Mouse (Mus musculus) limb, embryonic 12.5 days (tissue): ENCODE measurements around the gene Cdk20. TPM values are rescaled to one million over a fixed set of nuclear protein-coding genes. Genes with fewer than 3 reads are reported as not detected.
A peak's percentile ranks its signal among the peaks of the same experiment; 100 is the strongest.

Experiments
- ATAC-seq: fragments of 200-750 bp; cut with Nextera tagmentation; 2 replicates; pipeline ENCODE4 v1.8.0; 2017; ENCODE audit warnings: low read depth, moderate TSS enrichment; ENCODE audit not compliant: insufficient number of reproducible peaks, insufficient read depth, low FRiP score, low TSS enrichment
- H3K27ac ChIP-seq: fragments of 300-500 bp; sonication (generic); 2 replicates; pipeline ENCODE4 v1.5.1; 2016; ENCODE audit warnings: mild to moderate bottlenecking, moderate library complexity
- H3K27me3 ChIP-seq: fragments of 300-500 bp; sonication (generic); 2 replicates; pipeline ENCODE4 v1.6.1; 2016; ENCODE audit warnings: mild to moderate bottlenecking, moderate library complexity
- H3K36me3 ChIP-seq: fragments of 300-500 bp; sonication (generic); 2 replicates; pipeline ENCODE4 v1.6.1; 2016; ENCODE audit warnings: mild to moderate bottlenecking, moderate library complexity
- H3K4me1 ChIP-seq: fragments of 300-500 bp; sonication (generic); replicated peaks from 2 replicates; pipeline ENCODE4 v1.6.1; 2016
- H3K4me2 ChIP-seq: fragments of 300-500 bp; sonication (generic); 2 replicates; pipeline ENCODE4 v1.6.1; 2016; ENCODE audit warnings: mild to moderate bottlenecking, moderate library complexity
- H3K4me3 ChIP-seq: fragments of 300-500 bp; sonication (generic); replicated peaks from 2 replicates; pipeline ENCODE4 v1.5.1; 2016; ENCODE audit warnings: mild to moderate bottlenecking
- H3K9ac ChIP-seq: fragments of 300-500 bp; sonication (generic); replicated peaks from 2 replicates; pipeline ENCODE4 v1.6.1; 2016; ENCODE audit warnings: mild to moderate bottlenecking, moderate library complexity
- H3K9me3 ChIP-seq: fragments of 300-500 bp; sonication (generic); 2 replicates; pipeline ENCODE4 v1.6.1; 2016; ENCODE audit warnings: mild to moderate bottlenecking, moderate library complexity
- whole genome bisulfite sequencing: fragments of 180-500 bp; shearing (Covaris S2); methylation state at CpG from one replicate; pipeline ENCODE4 v1.1.7; 2016; 5-methylcytosine and 5-hydroxymethylcytosine counted together
- polyA plus RNA-seq: library from polyadenylated mRNA; unstranded; fragments of >200 nt; fragmentation: Nextera tagmentation; extraction: Ambion mirVana; gene quantifications from 2 replicates; pipeline ENCODE4 v1.2.1, GENCODE M21; 2016

Cdk20 gene
- polyA plus RNA-seq, 1 experiment from 2014 or later = 18.1 TPM

DNA sequence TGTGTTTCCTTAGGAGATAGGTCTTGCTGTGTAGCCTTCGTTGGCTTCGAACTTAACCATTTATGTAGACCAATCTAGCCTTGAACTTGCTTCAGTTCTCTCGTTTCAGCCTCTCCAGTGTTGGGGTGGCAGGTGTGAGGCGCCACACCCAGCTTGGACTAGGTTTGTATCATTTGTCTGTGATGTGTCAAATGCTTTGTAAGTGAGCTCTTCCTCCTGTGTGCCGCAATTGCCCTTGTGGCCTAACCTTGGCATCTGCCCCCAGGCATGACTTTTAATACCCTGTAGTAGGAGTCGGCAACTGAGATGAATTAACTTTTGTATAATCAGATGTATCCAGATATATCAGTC, 9.5 kb upstream of the Cdk20 start:
- no peaks in the 10 kb centered on the region for H3K36me3 ChIP-seq
- ATAC-seq = no peak
- no peak overlapping the region for H3K27ac ChIP-seq
- peaks cover 4% of the 10 kb centered on the region; the same call in 1 of the 2 replicates for H3K4me1 ChIP-seq
- H3K4me3 ChIP-seq = no peak overlapping the region
- no peaks in the 10 kb centered on the region for H3K27me3 ChIP-seq
- WGBS = 89% methylated on average over 6 of the region's 6 CpGs
- no peak overlapping the region for H3K4me2 ChIP-seq
- no peaks in the 10 kb centered on the region for H3K9me3 ChIP-seq
- H3K9ac ChIP-seq = no peak overlapping the region

DNA sequence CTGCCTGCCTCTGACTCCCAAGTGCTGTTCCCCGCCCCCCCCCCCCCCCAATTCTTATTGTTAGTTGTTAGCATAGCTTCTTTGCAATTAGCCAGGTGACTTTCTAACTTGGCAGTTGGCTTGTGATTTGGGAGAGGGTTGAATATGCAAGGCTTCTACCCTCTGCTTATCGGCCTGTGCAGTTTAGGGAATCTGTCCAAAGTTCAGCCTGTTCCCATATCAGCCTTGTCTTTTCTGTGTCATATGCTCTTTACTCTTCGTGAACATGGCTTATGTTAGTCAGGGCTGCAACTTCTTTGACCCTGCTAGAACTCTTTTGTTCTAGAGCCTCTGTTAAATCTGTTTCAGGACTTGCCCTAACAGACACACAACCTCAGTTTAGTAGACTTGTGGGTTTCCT, 7.8 kb upstream of the Cdk20 start:
- WGBS = 61% methylated on average over 3 of the region's 3 CpGs
- Histone ChIP-seq H3K27ac (no peak overlapping the region), H3K36me3 (no peaks in the 10 kb centered on the region), H3K4me1 (peaks cover 4% of the 10 kb centered on the region; the same call in 1 of the 2 replicates), H3K4me2 (no peak overlapping the region), H3K9ac (no peak overlapping the region), H3K4me3 (no peak overlapping the region), H3K9me3 (no peaks in the 10 kb centered on the region), H3K27me3 (no peaks in the 10 kb centered on the region)
- no peak for ATAC-seq

DNA sequence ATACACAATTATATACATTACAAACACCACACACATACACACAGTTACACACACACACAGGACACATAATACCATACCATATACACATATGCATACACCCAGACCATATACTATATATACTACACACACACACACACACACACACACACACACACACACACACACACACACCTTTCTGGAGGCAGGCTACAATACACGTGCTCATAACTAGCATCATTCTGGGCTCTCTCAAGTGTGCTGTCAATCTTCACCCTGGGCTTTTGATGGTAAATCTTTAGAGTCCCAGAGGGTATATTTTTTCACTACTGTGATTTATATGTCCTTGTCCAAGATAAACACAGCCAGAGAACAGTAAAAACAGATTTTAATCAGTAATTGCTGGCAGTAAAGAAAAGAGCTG, 6.8 kb upstream of the Cdk20 start:
- Histone ChIP-seq H3K4me1 (peaks cover 4% of the 10 kb centered on the region; the same call in 1 of the 2 replicates), H3K27me3 (no peaks in the 10 kb centered on the region), H3K4me2 (no peak overlapping the region), H3K9ac (no peak overlapping the region), H3K9me3 (no peaks in the 10 kb centered on the region), H3K36me3 (no peaks in the 10 kb centered on the region), H3K4me3 (no peak overlapping the region), H3K27ac (no peak overlapping the region)
- WGBS = 31% methylated on average over 1 of the region's 1 CpGs
- peak; percentile 43; the same call in 1 of the 2 replicates for ATAC-seq

DNA sequence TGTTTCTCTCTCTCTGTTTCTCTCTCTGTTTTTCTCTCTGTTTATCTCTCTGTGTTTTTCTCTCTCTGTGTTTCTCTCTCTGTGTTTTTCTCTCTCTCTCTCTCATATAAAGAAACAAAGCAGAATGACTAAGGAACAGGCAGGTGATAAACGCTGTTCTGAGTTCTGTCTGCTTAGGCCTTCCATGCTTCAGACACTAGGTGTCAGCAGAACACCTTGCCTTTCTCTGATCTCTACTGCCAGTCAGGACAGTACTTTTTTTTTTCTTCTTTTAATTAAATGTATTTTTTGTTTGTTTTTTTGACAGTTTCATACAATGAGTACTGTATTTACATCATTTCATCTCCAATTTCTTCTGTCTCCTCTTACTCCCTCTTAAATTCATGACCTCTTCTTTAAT, 2.8 kb upstream of the Cdk20 start:
- no peaks in the 10 kb centered on the region for H3K36me3 ChIP-seq
- H3K4me3 ChIP-seq = no peak overlapping the region
- no peak for ATAC-seq
- no peaks in the 10 kb centered on the region for H3K27me3 ChIP-seq
- WGBS = 16% methylated on average over 1 of the region's 1 CpGs
- no peaks in the 10 kb centered on the region for H3K9me3 ChIP-seq
- no peak overlapping the region for H3K27ac ChIP-seq
- H3K4me1 ChIP-seq = peaks cover 16% of the 10 kb centered on the region; the same call in 1 of the 2 replicates
- H3K9ac ChIP-seq = no peak overlapping the region
- H3K4me2 ChIP-seq = no peak overlapping the region

DNA sequence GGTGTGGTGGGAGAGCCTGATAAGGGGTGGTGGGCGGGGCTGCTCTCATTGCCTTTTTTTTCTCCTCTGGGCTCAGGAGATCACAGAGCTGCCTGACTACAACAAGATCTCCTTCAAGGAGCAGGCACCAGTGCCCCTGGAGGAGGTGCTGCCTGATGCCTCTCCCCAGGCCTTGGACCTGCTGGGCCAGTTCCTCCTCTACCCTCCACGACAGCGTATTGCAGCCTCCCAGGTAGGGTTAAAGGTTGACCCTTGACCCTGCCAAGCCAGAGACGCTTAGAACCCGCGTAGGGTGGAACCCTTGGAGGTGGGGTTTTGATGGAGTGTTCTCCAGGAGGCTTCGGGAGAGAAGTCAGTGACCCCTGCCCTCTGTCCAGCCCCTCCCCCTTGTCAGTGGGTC, 5.7 kb downstream of the Cdk20 start:
- H3K4me2 ChIP-seq = no peak overlapping the region
- H3K9me3 ChIP-seq = no peaks in the 10 kb centered on the region
- no peak overlapping the region for H3K4me3 ChIP-seq
- ATAC-seq = no peak
- H3K36me3 ChIP-seq = peaks cover 22% of the 10 kb centered on the region; the same call in 1 of the 2 replicates
- no peak overlapping the region for H3K9ac ChIP-seq
- H3K27ac ChIP-seq = no peak overlapping the region
- peaks cover 11% of the 10 kb centered on the region; the same call in 1 of the 2 replicates for H3K4me1 ChIP-seq
- no peaks in the 10 kb centered on the region for H3K27me3 ChIP-seq
- 57% methylated on average over 7 of the region's 7 CpGs for WGBS

- no peak overlapping the region for H3K27ac ChIP-seq
- ATAC-seq = no peak; the same call in 1 of the 2 replicates
- H3K4me1 ChIP-seq = 0 out of 2 replicates have a peak, but pooled peaks cover 1% of the 10 kb centered on the region
- H3K36me3 ChIP-seq = peaks cover 22% of the 10 kb centered on the region; the same call in 1 of the 2 replicates
- H3K27me3 ChIP-seq = no peaks in the 10 kb centered on the region
- no peak overlapping the region for H3K4me2 ChIP-seq
- WGBS = 56% methylated on average over 9 of the region's 9 CpGs
- no peaks in the 10 kb centered on the region for H3K9me3 ChIP-seq
- no peak overlapping the region for H3K9ac ChIP-seq
- H3K4me3 ChIP-seq = no peak overlapping the region
These were observed 6.8 kb downstream of the Cdk20 start for GRCm38 (mm10) chr13:64438863-64439452.

DNA sequence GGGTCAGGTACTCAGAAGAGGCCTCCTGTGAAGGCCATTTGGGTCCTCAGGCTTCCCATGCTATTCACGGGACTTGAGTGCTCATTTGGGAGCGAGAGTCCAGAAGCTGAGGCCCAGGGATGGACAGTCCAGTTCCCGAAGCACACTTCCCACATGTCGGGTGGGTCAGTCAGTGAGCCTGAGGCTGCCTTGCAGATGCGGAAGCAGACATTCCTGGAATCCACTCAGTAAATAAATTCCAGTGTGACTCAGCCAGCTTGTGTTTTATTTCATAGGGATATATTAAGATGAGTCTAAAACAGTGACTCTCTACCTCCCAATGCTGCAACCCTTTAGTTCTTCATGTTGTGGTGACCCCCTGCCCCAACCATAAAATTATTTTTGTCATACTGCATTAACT, 7.4 kb downstream of the Cdk20 start:
- H3K9me3 ChIP-seq = no peaks in the 10 kb centered on the region
- ATAC-seq = no peak
- no peaks in the 10 kb centered on the region for H3K4me1 ChIP-seq
- peaks cover 22% of the 10 kb centered on the region; the same call in 1 of the 2 replicates for H3K36me3 ChIP-seq
- 87% methylated on average over 5 of the region's 5 CpGs for WGBS
- H3K27me3 ChIP-seq = no peaks in the 10 kb centered on the region
- no peak overlapping the region for H3K9ac ChIP-seq
- H3K4me2 ChIP-seq = no peak overlapping the region
- no peak overlapping the region for H3K4me3 ChIP-seq
- no peak overlapping the region for H3K27ac ChIP-seq

DNA sequence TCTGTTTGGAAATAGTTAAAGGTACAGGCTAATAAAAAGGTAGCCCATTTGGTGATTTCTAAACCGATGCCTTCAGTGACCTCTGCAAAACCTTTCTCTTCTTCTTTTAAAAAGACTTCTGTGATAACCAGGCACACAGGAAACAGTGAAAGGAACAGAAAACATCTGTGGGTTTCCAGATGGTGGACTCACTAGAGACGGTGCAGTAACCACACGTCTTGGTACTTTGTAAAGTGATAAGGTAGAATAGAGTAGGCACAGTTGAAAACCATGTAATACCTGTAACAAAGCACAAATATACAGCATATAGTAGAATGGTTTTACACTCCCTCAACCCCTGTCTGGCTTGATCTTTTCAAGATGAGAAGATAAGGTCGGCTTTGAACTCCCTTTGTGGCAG, 8.5 kb downstream of the Cdk20 start:
- Histone ChIP-seq H3K9me3 (no peaks in the 10 kb centered on the region), H3K4me1 (no peaks in the 10 kb centered on the region), H3K9ac (no peak overlapping the region), H3K27me3 (no peaks in the 10 kb centered on the region), H3K4me3 (no peak overlapping the region), H3K4me2 (no peak overlapping the region), H3K27ac (no peak overlapping the region), H3K36me3 (peaks cover 22% of the 10 kb centered on the region; the same call in 1 of the 2 replicates)
- no peak for ATAC-seq
- WGBS = 70% methylated on average over 4 of the region's 4 CpGs

DNA sequence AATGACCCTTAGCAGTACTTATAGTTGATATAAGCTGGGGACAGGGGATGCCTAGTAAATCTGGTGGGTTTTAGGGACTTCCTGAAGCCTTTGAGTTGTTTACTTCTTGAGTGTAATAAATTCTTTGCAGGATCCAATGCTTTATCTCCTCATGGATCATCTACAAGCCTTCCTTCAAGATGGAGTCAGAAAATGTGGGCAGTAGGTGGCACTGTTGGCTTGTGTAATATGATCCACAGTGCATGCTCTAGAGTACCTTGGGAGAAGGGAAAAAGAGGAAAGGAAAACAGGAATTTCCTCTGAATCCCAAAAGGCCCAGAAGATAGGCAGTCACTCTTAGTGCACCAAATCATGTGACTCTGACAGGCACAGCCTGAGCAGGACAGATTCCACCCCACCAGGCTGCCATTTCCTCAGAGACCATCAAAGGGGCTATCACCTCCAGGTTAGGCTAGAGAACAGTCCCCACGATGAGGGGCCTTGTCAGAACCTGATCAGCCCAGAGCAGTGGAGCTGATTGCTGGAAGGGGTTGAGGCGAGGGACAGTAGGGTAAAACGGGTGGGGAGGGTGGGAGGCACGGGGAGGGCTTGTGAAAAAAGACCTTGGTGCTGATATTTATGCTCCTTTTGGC, 11.3 kb downstream of the Cdk20 start:
- no peak overlapping the region for H3K27ac ChIP-seq
- peaks cover 12% of the 10 kb centered on the region; the same call in 1 of the 2 replicates for H3K36me3 ChIP-seq
- no peaks in the 10 kb centered on the region for H3K27me3 ChIP-seq
- H3K4me1 ChIP-seq = no peaks in the 10 kb centered on the region
- ATAC-seq = no peak
- 52% methylated on average over 4 of the region's 4 CpGs for WGBS
- H3K9ac ChIP-seq = no peak overlapping the region
- H3K9me3 ChIP-seq = no peaks in the 10 kb centered on the region
- H3K4me2 ChIP-seq = no peak overlapping the region
- no peak overlapping the region for H3K4me3 ChIP-seq

DNA sequence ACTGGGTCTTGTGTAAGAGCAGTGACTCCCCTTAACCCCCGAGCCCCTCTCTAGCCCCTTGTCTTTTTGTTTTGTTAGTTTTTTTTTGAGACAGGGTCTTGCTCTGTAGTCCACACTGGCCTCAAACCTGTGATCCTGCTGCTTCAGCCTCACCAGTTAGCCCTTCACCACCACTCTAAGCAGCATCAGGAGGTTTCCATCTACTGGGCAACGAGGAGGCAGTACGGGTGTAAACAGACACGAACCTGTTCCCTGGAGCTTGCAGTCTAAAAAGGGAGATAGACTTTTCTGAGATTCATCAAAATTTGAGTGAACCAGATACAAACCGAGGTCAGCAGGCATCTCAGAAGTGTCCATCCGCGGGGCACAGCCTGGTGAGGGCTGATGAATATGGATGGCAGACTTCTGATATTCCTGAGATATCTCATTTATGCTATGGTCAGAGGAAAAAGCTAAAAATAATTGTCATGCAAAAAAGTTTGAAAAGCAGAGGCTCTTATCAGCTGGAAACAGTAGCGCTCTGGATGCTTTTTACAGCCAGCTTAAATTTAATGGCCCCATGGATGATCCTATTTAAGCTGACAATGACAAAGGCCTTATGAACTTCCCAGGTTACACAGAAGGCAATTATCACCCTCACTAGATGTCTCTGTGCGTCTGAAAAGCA, 13.3 kb downstream of the Cdk20 start:
- no peak overlapping the region for H3K4me2 ChIP-seq
- H3K36me3 ChIP-seq = no peaks in the 10 kb centered on the region
- no peak for ATAC-seq
- no peaks in the 10 kb centered on the region for H3K9me3 ChIP-seq
- WGBS = 74% methylated on average over 9 of the region's 9 CpGs
- H3K9ac ChIP-seq = no peak overlapping the region
- H3K4me1 ChIP-seq = no peaks in the 10 kb centered on the region
- H3K27ac ChIP-seq = no peak overlapping the region
- H3K4me3 ChIP-seq = no peak overlapping the region
- no peaks in the 10 kb centered on the region for H3K27me3 ChIP-seq

DNA sequence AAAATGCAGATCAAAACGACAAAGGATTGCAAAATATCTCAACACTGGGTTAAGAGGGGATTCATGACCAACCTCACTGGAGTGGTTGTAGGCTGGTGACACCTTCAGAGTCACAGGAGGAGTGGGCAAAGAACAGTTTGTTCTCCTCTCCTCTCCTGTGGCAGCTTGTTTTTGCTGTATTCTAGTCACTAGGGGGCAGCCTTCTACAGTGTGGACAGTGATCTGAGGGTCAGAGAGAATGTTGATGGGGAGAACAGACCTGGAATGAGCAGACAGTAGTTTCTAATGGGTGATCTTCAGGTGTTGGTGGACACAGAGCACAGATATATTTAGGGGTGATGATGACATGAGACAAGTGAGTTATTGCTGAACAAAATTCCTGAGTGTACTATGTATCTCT, 15.8 kb downstream of the Cdk20 start:
- Histone ChIP-seq H3K36me3 (no peaks in the 10 kb centered on the region), H3K9me3 (no peaks in the 10 kb centered on the region), H3K4me3 (no peak overlapping the region), H3K27me3 (no peaks in the 10 kb centered on the region), H3K4me1 (no peaks in the 10 kb centered on the region), H3K27ac (no peak overlapping the region), H3K4me2 (no peak overlapping the region), H3K9ac (no peak overlapping the region)
- ATAC-seq = no peak; the same call in 1 of the 2 replicates
- whole genome bisulfite sequencing = 5% methylated on average over 1 of the region's 1 CpGs
